Mouse (Mus musculus) gastrocnemius, postnatal 36 days (tissue): ENCODE measurements around the gene Top2a. TPM values are rescaled to one million over a fixed set of nuclear protein-coding genes. Genes with fewer than 3 reads are reported as not detected.

Experiments used
- DNase-seq, 2 experiments: peaks; one replicate each; pipeline ENCODE4 v3.0.0; 2022
- intact Hi-C: fragments of 180-260 bp; cut with DNase I; formaldehyde crosslinking; loops from one replicate; pipeline ENCODE4 v1.15.1; 2025
- total RNA-seq, 2 experiments: library from RNA; stranded (reverse); gene quantifications; 2 replicates each; pipeline ENCODE4 v1.2.3; 2021

Top2a gene
- total RNA-seq, 2 experiments from 2014 or later: 2.9 to 4.5 TPM

DNA sequence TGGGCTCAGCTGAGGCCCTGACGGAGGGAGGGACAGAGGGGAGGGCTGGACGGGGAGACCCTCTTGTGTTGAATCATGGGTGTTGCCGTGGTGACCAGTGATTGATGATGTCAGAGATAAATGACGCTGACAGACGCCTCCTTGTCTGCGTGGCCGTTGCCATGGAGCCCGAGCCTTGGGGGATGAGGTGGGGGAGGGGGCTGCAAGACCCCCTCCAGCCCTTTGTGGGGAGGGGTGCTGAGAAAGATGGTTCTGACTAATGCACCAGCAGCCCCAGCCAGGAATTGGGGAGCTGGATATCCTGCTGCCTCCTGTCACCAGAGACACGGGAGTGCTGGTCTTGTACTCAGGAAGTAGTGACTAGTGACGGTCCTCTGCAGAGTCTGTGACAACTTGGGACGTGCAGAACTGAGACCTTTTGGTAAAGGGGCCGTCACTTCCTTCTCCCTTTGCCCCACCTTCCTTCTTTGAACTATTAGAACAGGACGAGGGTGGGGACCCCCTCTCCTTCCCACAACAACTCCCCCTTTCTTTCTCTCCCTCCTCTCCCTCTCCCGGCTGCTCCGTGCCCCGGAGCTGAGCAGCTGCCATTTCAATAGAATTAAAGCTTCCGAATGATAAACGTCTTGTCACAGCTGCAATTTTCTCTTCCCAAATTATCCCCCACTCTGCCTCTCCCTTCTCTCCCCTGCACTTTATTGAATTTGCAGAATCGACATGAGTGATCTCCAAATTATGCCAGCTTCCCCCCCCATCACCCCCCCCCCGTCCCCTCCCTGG lies 55.1 kb downstream of the Top2a start:
- intact Hi-C loops: no loop called here
- no peak for DNase-seq

DNA sequence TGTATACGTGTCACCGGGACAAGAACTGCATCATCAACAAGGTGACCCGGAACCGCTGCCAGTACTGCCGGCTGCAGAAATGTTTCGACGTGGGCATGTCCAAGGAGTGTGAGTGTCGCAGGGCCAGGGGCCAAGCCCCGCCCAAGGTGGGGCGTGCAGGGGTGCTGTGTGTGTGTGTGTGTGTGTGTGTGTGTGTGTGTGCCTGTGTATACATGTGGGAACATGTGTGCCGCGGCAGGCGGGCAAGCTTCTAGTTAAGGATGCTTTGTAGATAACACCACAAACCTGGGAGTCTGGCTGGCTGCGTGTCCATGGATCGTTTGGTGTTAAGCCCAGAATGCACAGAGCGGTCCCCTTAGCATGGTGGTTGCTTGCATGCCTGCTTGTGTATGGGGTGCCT lies 55.9 kb downstream of the Top2a start:
- intact Hi-C loops: no loop called here
- peak in 1 of 2 experiments; percentile 21 for DNase-seq

DNA sequence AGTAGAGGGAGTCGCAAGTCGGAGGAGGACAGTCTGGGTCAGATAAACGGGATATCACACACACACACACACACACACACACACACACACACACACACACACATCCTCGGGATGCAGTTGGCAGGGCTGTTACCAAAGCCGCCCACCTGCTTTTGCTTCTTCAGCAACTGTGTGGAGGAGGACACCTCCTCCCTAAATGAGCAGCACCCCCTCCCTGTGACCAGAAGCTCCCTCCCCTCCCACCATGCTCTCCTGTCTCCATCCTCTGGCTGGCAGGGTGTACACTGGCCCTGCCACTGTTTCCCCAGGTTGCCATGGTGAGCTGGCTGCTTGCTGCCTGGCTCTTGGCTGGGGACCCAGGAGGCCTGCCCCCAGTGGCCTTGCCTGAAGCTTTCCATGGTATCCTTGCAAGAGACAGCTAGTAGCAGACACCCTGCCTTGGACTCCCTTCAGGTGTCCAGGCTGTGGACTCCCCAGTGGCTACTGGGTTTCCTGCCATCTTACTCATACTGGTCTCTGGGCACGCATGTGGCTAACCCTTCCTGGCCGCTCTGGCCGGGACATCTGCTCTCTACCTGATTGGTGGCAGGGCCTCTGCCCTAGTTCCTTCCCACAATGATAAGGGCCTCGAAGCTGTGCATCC lies 57.4 kb downstream of the Top2a start:
- intact Hi-C loops: no loop called here
- DNase-seq: peak; percentile 83 to 88

DNA sequence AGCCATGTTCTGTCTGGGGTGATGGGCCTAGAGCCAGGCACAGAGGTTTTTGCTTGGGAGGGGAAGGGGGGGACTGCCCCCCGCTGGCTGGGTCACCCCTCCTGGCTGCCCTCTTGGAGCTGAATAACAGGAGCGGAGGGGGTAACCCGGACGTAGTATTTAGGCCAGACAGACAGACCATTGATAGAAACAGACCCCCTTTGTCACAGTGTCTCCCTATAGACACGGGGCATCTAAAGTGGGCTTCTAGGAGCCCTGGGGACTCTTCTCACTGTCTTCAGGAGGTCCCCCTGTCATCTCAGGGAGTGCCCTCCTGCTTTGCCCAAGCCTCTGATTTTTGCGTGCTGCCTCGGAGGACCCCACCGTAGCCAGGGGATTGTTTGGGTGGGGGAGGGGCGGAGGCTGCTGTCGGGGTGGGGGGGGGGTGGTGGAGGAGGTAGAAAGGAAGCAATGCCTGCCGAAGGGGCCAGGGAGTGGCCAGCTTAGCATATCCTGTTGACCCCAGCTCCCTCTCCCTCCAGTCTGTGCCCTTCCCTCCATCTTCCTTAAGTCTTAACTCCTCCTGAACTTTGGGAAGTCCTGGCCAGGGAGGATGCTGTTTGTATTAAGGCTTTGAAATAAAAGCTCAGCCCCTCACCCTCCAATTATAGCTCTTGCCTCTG lies 58.4 kb downstream of the Top2a start:
- DNase-seq: no peak
- intact Hi-C loops: no loop called here

DNA sequence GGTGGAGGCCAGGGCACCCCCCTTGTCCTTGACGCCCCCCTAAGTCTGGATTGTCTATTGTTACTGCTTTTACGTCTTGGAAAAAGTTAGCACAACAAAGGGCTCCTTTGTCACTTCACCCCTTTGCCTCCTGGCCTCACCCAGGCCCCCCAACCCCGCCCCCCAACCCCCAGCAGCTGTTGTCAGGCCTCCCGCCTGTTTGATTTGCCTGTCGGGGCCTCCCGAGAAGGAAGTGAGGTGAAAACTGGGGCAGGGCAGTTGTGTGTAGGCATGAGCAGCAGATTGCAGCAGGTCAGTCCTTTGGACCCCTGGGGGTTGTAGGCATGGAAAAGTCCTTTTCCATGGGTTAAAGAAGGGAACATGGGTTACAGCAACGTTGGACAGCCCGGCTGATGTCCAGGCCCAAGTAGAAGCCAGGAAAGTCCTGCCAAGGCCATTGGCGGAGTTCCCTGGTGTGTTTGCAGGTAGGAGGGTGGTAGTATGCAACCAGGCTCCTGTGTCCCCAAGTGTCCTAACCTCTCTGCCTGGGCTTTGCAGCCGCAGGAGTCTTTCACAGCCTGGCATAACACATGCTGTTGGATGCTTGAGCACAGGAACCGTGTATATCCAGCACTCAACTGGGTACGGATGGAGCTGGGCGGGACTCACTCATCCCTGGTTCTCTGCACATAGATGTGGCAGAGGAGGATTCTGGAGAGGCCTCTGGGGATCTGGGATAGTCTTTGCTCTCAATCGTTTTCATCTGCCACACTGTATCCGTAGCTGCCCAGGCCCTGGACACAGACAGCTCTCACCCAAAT lies 59.2 kb downstream of the Top2a start:
- intact Hi-C loops: no loop called here
- DNase-seq: peak; percentile 53 to 62

DNA sequence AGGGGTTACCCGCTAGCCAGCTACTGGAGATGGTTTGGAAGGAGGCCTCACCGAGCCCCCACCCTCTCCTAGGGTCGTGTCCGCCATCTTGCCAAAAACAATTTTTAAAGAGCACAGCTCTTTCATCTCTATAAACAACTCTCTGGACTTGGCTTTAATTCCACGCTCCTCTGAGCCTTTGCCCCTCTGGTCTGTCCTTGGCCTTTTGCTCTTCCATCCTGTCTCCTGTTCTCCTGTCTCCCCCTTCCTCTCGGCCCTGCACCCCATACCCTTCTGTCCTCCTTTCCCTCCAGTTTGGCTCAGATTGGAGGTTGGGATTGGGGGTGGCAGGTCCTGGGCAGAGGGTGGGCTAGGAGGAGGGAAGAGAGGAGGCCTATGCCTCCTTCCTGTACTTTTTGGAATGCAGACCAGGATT lies 59.8 kb downstream of the Top2a start:
- no peak for DNase-seq
- intact Hi-C loops: no loop called here

DNA sequence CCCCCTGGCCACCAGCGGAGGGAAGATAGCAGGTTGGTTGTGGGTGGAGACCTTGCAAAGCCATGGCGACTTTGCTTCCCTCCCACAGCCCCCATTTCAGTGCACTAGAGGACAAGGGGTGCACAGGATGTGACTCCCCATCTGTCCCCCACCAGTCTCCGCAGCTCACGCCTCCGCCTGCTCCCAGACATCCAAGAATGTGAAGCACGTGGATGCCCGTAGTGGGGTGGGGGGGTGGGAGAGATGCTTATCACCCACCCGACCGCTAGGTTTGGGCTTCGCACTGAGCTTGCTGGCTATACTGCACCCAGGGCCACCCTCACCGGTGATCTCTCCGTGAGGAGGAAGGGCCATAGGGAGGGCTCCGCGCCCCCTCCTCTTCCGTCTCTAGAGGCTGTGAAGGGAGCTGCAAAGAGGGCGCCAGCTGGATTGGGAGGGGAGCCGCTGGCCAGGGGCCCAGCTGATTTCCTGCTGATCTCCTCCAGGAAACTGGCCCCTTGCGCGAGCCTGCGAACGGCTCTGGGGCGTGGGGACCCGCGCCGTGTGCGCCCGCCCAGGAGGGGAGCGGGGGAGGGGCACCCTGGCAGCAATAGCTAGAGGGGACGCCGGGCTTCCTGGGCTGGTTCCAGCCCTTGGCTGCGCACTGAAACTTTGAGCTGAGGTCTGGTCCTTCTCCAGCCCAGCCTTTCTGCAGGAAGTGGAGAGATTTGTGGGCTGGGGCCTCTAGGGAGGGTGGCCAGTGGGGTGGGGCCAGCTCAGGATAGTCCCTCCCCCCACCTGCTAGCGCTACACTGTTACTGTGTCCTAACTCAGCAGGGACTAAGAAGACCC lies 60.6 kb downstream of the Top2a start:
- DNase-seq: peak; percentile 79 to 83
- intact Hi-C loops: no loop called here

DNA sequence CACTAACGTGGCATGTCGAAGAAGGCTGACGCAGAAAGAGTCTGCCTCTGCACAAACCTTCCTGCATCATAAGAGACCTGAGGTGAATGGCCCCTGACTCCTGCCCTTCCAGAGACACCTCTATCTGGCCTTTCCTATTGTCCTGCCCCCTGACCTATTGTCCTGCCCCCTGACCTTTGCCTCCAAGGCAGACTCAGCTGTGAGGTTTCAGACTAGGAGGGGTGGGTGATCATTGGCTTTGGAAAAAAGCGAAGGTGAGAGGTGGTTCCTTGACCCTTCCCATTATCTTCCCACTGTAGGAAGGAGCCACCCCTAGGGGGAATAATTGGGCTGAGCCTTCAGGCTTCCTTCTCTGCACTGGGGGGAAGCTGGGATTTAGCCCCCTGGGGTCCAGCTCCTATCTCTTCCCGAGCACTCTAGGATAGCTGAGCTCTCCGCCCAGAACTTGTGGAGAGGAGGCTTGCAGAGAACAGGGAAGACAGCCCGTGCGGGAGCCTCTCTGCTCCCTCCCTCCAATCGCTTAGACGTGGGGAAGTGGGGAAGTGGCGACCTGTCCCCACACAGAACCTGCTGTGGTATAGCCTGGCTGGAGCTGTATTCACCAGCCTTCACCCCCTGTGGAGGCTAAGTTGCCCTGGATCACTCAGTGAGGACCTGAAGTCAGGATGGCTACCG lies 61.4 kb downstream of the Top2a start:
- intact Hi-C loops: no loop called here
- no peak for DNase-seq

DNA sequence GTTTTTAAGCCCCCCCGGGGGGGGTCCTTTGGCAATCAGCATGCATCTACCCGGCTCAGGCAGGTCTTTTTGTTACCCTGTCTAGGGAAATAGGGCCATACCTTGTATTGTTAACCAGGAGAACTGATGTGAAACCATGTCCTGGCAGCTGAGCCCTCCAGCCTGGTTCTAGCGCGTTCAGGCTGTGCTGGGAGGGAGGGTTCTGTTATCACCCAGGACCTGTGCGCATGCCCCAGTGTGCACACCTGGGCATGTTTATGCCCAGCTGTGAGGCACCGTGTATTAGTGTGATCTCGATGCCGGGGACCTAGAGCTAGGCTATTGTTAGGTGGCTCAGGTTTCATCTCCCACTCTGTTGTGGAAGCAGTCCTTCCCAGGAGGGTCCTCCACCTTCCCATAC lies 62.2 kb downstream of the Top2a start:
- DNase-seq: no peak
- intact Hi-C loops: no loop called here

DNA sequence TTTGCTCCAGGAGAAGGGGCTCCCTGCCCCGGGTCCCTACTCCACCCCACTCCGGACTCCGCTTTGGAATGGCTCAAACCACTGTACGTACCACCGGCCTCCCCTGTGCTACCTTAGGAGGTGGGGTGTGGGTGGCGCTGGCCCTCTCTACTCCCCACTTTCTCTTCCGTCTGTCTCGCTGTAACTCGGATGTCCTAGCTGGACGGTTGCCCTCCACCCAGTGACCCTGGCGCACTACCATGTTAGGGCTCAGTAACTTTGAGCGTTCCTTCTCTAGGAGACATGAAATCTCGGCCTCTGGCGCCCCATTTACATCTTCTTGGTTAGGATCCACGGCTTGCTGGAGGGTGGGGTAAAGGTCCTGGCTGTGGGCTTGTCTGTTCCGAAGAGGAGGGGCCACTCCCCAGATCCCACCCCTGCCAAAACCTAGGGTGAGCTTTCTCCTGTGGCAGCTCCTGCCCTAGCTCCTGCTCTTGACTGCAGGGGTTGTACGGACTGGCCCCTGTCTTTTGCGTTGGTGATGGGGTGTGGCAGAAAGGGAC lies 62.9 kb downstream of the Top2a start:
- peak in 1 of 2 experiments; percentile 54 for DNase-seq
- intact Hi-C loops: no loop called here

DNA sequence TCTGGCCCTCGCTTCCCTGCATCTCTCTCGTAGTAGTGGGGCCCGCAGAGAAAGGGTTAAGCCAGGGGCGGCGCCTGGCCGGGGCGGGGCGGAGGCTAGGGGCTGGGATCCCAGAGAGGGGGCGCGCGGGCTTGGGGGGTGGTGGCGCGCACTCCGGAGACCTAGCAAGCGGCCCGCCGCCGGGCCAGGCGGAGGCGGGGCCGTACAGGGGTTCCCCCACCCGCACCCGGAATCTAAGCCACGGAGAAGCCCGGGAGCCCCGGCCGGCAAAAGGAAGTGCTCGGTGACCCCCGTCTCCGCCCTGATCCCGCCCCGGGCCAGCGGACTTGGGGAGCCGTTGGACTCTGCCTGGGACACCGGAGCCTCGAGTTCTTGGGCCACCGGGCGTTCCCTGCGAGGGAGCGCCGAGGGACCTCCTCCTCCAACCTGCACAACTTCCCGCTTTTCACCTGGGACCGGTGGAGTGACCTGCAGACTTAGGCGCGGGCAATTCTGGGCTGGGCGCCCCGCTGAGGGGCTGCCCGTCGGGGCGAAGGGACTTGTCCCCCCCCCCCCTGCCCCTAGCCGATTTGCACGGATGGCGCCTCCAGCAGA lies 63.6 kb downstream of the Top2a start:
- peak in 1 of 2 experiments; percentile 75 for DNase-seq
- intact Hi-C loops: no loop called here

DNA sequence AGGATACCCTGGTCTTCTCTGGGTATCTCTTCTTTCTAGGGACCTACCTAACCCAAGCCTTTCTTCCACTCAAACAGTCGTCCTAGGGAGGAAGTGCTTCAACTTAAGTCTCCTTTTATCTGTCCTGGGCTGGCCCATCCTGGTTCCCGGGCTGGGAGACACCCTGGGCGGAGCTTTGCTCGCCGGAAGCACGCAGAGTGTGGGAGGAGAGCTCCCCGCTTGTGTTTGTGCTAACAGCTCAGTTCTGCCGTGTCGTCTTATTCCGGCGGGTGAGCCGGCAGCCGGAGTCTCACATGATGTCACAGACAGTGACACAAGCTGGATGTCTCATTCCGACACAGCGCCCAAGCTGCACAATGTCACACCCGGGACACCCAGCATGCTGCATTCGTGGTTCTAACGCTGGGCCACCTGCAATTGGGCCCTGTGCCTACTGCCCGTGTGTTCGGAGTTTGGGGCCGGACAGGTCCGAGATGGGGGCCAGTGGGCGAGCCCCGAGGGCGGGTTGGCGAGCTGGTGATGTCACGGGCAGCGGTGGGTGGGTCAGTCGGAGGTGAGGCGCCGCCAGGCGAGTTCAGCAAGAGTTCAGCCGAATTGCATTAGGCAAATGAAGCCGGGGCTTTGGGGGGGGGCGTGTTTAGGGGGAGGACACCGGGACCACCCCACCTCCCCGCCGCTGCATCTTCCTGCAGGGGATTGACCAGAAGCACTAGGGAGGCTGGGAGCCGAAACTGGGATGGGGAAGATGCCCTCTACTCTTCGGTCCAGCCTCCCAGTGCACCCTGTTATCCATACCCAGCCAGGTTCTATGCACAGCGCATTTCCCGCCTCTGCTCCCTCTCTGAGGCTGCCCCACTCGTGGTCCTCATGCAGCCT lies 64.3 kb downstream of the Top2a start:
- intact Hi-C loops: no loop called here

DNA sequence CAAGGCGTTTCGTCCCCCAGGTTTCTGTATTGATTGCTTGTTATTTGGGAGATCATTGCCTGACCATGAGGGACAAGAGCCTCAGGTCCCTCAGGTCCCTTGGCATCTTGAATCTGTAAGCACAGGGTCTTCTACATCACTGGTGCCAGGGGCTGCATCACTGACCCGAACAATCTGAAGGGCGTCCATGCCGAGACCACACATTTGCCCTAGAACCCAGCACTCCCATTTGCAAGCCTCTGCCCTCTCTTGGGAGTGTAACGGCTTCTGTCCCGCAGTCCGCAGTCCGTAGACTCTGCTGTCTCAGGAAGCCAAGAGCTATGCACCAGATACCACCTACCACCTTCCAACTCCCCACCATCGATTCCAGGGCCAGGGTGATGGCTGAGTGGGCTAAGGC lies 67.6 kb downstream of the Top2a start:
- intact Hi-C loops: no loop called here
- no peak for DNase-seq

More for the DNA sequence above, 64.3 kb downstream of the Top2a start:
- peak in 1 of 2 experiments; percentile 75 for DNase-seq

DNA sequence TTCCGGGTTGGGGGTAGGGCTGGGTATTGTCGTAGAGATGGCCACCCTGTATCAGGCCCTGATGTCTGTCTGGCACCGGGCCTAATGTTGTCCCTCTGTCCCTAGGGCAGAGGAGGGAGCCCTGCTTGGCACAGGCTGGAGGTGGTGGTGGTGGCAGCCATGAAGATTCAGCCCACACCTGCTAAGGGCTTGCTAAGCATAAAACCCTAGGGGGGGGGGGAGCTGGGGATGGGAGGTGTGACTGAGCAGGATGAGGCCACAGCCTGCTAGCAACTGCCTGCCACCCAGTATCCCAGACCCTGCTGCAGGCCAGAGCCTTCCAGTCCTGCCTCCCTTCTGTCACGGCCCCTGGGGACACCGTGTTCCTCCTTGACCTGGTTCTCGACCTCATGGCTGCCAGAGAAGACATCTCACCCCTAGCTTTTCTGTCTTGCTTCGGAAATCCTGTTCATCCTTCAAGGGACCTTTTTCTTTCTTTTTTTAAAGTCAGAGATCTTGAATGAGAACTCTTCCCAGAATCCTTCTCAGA lies 68.2 kb downstream of the Top2a start:
- intact Hi-C loops: no loop called here
- no peak for DNase-seq

DNA sequence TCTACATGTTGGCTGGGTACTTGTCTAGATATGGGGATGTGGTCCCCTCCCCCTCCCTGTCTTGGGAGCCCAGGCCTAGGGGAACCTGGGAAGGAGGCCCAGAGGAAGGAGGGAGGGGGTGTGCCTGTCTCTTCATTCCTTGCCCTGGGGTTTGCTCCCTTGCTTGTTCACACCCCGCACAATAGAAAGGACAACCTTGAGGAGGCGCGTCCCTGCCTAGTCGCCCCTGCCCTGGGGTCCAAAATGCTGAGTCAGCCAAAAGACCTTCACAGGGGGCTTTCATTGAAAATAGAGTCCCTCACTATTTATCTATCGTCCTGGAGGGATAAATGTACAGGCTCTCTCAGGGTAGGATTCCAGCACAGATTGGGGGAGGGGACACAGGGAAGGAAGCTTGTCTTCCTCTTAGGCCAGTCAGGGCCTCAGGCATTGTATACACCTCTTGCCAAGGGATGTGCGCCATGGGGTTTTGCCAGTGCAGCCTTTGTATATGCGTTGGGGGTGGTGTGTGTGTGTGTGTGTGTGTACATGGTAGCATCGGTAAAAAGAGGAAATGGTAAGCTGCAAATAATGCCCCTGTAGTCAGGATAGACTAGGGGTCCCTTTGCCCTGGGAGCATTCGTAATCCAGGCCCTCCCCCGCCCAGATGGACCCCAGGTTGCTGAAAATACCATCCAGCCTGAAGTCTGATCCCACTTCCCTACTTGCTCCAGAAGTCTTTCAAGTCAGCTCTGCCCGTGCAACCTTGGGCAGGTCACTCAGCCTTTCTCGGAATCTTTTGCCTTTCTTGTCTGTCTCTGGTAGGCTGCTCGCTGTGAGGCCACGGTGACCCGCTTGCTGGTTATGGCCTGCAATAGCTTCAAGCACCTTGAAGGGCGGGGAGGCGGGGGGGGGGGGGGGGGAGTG lies 68.9 kb downstream of the Top2a start:
- DNase-seq: no peak
- intact Hi-C loops: no loop called here

DNA sequence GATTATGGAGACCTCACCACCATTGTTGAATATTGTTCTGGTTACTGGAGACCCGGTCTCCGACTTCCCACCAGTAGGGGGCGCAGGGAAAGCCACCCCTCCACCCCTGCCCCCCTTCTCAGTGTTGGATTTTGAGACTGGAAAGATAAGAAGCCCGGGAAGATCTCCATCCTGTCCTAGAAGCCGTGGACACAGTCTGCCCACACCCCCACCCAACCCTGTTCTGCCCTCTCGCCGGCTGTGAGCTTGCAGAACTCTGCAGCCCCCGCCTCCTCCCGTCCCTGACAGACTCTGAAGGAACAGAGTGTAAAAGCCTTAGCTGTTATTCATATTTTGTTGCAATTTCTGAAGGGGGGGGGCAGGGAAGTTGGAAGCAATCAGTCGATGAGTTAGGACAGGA lies 69.6 kb downstream of the Top2a start:
- no peak for DNase-seq
- intact Hi-C loops: no loop called here
